Mouse (Mus musculus) brain, embryonic 18.5 days (tissue): ENCODE data around the gene Cdc42ep4.

Experiments
- DNase-seq: peaks from one replicate; pipeline ENCODE4 v3.0.0-alpha.2; 2012; ENCODE audit warnings: low read depth, low spot score

The Cdc42ep4 gene

DNA sequence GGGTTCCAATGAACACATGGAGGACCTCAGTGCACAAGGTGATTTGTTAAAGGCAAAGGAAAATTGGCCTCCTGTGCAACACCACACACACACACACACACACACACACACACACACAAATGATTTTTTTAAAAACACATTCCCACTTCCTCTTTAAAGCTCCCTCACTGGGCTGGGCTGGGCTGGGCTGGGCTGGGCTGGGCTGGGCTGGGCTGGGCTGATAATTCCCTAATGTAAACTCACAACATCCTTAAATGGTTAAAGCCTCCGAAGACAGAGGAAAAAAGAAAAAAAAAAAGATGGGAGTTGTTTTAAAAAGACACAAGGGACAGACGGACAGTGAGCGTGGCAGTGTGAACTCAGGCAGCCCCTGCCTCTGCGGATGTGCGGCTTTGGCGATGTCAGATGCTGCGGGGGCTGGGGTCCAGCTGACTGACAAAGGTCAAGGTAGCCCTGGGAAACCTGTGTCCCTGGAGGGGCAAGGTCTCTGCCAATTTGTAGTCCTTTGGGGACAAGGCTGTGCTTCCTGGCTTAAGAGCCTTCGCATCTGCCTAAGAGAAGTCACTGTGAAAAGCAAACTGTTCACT lies 26.3 kb upstream of the Cdc42ep4 start:
- DNase-seq: no peak

DNA sequence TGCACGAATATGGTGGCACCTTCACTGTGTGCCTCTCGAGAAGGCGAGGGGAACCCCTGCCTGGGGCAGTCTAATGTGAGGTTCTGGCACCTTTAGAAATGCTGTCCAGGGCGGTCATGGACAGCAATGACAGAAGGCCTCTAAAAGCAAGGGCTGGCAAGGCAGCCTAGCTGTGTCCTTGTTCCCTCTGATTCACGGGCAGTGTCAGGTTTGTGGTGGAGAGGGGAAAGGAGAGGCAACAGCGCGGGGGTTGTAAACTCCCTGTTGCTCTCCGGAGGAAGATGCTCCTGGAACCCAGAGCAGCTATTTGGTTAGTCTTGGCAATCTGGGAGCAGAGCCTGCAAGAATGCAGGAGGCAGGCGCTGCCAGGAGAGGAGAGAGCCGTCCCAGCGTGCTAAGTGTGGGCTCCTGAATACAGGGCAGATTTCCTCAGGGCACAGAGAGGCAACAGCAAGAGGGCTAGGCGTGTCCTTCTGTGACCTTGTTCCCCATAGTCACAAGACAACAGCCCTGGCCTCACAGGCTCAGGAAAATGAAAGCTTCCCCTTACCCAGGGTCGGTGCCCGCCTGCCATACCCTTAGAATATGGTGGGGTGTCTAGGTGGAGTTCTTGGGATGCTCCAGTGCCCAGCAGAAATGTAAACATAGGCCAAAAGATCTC lies 25.3 kb upstream of the Cdc42ep4 start:
- no peak for DNase-seq

DNA sequence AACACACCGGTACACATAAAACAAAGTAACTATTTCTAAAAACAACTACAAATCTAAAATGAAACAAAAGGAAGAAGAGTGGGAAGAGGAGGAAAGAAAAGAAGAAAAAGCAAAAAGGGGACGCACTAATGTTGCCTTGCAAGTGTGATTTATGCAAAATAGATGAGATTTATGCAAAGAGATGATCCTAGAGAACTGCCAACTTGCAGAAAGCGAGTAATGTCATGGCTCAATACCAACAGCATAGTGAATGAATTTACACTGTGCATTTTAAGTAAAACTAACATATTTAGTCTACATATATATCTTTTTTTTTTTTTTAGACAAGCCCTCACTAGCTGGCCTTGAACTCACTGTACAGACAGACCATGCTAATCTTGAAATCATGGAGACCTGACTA lies 23.1 kb upstream of the Cdc42ep4 start:
- no peak for DNase-seq

DNA sequence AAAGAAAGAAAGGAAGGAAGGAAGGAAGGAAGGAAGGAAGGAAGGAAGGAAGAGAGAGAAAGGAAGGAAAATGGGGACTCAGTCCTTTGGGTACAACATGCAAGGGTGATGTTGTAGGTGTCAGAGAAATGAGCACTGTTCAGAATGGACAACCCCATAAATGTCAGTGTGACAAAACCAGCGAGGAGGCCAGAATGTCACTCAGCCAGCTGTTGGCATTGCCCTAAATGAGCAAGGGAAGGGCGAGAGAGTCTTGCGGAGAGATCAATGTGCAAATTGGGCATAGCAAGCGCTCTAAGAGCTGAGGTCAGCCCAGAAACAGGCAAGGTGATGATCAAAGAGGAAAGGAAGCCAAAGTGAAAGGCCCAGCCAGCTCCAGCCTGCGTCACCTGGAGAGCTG lies 21.5 kb upstream of the Cdc42ep4 start:
- DNase-seq: no peak

DNA sequence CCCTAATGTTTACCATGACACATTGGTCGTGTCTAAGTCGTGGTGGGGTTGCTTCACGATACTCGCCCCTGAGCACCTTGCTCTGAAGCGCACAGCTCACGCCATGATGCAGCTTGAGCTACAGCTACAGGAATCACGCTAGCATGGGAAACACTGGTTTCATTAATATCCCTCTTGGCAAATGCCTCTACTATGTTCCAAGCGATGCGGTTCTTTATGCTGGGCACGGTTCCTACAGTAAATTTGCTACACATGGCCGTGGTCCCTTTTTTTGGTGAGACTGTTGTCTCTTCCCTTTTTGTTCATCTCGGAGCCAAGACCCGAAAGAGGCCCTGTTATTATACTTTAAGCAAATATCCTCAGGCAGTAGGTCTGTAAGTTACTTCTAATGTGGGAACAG lies 19.5 kb upstream of the Cdc42ep4 start:
- no peak for DNase-seq

DNA sequence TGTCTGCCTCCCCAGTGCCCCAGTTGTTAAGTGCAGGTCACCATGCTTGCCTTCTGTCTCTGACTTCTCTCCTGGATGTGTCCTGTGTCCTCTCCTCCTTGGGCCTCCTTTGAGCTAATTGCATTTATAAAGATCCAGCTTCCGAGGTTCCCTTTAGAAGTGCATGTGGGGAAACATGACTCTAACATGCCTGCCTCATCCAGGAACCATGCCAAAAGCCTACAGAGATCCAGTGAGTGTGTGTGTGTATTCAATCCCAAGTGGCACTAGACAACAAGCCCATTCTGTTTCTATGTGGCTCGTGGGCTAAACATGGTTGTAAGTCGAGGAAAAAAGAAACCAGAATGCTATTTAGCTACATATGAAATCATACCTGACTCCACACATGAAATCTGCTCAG lies 16.7 kb upstream of the Cdc42ep4 start:
- DNase-seq: no peak

DNA sequence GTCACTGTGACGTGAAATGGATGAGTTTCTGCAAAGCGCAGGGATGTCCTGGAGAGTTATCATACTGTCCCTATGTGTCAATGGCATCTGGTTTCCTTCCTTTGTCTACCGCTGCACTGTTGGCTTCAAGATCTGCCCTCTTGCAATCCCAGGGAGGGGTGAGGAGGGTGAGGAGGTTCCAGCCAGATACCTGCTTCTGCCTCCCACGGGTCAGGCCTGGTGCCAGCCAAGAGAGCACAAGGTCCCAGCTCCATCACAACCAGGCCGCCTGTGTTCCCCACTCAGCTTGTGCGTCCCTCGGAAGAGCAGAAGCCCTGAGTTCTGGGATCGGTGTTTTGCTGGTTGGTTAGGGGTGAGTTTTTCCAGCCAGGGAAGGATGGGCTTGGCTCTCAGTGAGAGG lies 15.6 kb upstream of the Cdc42ep4 start:
- DNase-seq: no peak

DNA sequence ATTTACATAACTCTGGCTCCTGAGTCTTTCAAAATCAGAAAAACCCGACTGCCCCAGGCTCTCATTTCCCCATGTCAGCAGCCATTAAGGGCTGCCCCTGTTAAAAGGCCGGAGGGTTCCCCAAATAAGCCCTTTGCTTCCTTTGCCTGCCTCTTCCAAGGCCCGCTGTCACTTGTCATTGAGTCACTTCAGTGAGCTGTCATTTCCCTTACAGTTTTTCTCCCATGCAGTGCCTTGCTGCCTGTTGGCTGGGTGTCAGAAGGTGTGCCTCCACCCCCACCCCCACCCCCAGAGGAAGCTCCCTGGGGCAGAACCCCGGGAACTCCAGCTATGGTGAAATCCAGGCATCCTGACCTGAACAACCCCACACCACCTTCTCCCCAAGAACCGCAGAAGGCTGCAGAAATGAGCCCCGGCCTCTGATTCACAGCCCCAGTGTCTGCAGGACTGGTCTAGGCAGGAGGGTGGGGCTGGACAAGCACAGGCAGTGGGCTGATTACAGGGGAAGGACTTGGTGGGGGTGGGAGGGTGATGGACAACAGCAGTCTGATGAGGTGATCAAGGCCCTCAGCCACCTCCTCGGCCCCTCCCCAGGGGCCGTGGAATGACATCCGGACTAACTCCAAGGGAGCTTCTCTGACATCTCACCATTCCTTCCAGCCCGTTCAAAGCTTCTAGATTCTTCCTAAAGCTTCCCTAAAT lies 14.8 kb upstream of the Cdc42ep4 start:
- DNase-seq: no peak

DNA sequence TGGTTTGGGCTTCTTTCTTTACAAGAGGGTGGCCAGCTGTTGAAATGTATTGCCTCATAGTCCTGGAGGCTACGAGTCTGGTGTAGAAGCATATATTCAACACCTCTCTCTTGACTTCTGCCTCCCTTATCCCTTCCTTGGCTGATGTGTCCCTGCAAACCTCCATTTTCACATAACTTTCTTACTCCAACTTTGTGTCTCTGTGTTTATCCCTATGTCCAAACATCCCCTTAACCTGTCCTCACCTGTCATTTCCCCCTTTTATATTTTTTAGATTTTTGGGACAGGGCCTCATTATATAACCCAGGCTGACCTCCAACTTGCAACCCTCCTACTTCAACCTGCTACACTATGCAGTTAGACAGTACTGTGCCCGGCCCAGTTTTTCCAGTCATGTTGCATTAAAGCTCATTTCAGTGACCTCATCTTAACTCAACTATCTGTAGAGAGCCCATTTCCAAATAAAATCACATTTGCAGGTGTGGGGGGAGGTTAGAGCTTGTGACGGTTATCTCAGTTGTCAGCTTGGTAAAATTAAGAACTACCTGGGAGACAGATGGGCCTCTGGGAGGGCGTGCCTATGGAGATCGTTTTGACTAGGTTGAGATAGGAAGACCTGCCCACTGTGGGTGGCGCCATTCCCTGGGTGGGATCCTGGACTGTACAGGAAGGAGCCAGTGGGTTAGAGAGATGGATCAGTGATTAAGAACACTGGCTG lies 12.6 kb upstream of the Cdc42ep4 start:
- no peak for DNase-seq

DNA sequence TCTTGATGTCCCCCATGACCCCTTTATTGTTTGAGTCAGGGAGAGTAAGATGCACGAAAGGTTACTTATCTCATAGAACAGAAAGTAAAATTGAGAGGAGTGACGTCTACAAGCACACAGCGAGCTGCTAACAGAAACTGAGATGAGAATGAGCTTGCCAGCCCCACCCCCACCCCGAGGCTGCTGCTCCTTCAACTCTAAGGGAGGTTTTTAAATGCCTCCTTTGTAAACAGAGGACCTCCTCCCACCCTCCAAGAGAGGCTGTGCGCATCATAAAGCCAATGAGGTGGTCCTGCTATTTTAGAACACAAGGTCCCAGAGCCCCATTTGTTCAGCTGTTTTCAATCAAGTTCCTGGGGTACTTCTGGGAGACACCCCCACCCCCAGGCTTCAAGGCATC lies 11.8 kb upstream of the Cdc42ep4 start:
- DNase-seq: no peak

DNA sequence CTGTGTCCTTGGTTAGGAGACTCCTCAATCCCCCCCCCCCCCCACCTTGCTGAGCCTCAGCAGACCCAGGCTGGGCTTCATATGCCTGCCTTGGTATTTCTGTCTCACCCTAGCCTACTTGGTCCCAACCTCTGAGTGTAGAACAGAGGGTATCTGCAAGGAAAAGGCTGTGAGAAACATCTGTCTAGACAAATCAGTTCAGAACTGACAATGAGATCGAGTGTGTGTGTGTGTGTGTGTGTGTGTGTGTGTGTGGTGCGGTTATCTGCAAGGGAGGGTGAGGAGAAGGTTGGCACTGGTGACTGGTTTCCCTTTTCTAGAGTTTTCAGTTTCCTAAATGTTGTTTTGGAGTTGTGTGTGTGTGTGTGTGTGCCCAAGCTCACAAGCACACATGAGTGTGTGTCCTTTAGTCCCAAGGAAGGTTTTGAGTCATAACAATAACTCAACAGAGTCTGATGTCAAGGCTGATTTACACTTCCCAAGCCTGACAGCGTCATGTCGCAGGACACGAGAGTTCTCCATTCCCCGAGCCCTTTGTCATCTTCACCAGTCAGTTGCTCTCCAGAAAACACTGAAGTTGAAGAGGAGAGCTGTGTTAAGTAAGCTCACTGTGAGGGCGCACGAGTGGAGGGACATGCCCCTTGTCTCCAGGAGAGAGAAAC lies 10.6 kb upstream of the Cdc42ep4 start:
- no peak for DNase-seq

DNA sequence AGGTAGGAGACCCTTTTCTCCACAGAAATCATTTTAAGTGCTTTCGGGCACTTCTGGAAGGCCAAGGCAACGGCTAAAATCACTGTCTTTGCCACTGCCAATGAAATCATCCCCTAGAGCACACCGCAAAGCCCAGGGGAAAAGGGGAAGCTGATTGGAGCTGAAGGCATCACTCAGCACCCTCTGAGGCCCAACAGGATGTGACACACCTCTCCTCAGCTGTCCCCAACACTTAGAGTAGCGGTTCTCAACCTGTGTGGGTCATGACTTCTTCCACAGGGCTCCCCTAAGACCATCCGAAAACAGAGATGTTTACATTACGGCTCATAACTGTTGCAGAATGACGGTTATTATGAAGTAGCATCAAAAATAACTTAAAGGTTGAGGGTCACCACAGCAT lies 10.0 kb upstream of the Cdc42ep4 start:
- no peak for DNase-seq

DNA sequence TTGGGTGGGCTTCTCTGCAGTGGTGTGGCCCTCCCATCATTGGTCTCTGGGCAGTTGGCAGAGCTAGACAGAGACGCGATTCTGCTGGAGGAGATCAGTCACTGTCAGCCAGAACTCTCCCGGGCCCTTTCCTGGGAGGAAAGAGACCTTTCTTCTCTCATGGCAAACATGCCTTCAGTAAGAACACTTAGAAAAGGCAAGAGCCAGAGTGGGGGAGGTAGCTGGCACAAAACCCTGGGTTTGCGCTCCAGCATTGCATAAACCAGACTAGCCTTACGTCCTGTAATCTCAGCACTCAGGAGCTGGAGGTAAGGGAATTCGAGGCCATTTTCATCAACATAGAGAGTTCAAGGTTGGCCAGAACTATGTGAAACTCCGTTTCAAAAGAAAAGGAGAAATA lies 8.8 kb upstream of the Cdc42ep4 start:
- DNase-seq: no peak

DNA sequence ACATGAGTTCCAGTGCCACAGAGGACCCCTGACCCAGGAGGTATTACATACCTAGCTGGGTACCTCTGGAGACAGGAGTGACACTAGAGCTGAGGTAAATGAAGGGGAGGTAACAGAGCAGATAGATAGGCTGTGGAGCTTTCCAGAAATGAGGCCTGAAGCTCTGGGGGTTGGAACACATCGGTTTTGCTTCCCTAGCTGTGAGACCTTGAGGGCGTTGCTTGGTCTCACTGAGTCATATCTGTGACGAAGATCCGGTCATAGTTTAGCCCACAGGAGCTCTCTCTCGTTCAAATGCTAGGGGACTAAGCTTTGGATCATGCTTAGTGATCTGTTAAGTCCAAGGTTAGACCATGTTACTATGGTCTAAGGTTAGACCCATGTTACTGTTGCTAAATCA lies 7.2 kb upstream of the Cdc42ep4 start:
- DNase-seq: no peak

DNA sequence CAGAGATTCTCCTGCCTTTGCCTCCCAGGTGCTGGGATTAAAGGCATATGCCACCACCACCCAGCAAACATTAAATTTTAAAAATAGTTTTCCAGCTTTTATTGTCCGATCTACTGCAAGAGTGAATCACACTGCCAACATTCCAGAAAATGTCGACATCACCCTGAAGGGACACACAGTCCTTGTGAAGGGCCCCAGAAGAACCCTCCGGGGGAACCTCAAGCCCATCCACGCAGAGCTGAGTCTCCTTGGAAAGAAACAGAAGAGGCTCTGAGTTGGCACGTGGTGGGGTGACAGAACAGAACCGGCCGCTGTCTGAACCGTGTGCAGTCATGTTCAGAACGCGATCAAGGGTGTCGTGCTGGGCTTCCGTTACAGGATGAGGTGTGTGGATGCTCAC lies 4.9 kb upstream of the Cdc42ep4 start:
- no peak for DNase-seq

DNA sequence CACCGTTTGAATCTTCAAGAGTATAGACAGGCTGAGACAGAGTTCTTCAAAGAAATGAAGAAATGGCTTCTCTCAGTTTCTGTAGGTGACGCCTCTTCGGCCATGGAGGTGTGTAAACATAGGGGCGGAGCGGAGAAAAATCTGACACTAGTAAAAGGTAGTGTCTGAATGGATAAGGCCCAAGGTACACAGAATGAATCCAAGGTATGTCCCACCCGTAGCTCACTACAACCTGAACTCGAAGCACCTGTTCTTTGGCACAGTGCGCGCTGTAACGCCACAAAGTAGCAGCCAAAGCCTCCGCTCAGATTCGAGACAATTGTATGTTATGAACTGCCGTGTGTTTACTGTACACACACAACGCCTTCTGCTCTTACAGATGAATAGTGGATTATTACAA lies 4.2 kb upstream of the Cdc42ep4 start:
- DNase-seq: no peak

DNA sequence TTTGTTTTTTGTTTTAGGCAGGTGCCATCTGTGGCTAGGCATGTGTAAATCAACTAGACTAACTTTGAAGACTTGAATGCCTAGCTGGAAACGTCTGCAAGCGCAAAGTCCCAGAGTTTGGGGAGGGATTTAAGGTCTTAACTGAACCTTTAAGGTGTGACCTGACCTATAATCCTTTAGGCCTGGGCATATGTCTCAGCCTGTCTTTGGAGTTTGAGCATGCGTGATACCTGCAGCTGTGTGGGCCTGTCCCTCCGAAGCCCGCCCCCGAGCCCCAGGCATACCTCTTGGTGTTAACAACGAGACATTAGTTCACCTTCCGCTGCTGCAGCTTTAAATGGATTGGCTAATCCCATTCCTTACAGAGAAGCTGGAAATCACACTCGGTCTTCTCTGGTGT lies 3.2 kb upstream of the Cdc42ep4 start:
- DNase-seq: no peak

DNA sequence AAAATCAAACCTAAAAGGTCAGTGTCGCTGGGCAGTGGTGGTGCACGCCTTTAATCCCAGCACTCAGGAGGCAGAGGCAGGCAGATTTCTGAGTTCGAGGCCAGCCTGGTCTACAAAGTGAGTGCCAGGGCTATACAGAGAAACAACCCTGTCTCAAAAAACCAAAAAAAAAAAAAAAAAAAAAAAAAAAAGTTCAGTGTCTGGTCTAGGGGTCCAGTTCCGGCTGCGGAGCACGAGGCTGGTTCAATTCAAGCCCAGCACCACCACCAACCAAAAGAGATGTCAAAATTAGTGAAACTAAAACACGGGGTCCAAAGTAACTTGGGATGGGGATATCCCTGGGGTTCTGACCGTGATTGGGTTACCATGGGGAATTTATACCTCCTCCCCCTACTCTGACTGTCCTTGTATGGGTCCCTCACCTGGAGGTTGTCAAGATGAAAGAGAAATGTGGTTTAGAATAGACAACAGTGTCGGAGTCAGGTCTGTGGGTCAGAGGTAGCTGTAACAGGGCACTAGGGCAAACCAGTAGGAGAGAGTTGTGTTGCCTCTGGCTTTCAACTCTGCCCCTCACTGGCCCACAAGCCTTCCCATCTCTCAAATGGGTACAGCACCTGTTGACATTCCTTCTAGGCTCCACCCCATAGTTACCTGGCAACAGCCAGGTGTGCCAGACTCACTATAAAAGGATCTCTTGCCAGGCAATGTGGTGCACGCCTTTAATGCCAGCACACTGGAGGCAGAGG lies 1.2 kb upstream of the Cdc42ep4 start:
- DNase-seq: no peak

DNA sequence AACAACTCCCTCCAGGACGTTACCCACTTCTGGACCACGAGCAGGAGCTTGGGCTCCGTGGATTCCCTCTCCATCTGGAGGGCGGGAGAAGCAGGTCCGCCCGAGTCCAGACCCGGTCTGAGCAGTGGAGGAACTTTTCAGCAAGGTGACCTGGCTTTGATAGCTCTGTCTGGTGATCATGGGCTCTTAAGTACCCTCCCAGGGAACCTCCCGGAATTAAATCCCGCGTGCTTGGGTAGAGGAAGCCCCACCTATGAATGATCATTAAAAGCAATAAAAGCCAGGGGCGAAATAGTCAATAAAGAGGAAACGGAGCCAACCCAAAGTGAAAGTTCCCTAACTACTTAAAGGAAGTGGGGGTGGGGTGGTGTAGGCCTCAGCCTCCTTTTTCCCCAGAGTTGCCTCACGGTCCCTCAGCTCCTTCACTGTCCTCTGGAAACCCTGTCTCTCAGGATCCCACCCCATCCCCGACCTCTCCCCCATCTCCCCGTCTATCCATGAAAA lies 529 bp upstream of the Cdc42ep4 start:
- no peak for DNase-seq

DNA sequence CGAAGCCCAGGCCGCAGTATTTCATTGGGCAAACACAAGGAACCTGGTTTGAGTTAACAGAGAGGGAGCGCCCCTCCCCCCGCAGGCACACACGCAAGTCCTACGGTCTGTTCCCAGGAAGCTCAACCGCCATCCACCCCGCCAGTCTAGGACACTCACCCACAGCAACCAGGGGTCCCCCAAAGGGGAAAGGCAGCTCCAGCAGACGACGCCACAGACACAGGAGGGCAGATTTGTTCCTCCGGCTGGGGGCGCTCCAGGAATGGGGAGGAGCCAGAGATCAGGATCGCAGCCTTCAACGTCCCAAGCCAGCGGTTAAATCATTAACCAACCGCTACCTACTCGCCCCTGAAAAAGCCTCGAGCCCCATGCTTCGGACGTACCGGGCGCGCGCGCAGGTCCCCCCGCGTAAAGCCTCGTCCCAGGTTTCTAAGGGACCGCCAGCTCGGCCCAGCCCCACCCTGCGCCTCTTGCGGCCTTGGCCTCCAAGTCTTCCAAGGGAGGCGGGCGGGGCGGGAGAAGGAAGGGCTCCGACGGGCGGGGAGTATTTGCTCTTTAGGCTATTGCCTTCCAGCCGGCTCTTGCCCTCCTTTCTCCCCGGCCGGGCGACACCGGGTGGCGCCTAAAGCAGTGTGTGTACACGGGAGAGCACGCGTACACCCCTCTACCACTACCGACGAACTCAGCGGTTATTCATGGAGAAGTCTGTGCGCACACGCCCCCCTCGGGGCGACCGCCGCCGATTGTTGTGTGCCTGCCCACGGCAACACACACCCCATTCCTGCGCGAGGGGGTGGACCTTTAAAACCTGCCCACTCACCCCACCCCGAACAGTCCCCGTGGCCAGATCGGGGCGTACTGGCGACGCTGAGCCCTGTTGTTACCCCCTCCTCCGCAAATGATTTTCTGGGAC lies 854 bp downstream of the Cdc42ep4 start:
- DNase-seq: peak; percentile 42
